23 mouse cellular contexts compared by ENCODE assay signal in the genomic region with DNA sequence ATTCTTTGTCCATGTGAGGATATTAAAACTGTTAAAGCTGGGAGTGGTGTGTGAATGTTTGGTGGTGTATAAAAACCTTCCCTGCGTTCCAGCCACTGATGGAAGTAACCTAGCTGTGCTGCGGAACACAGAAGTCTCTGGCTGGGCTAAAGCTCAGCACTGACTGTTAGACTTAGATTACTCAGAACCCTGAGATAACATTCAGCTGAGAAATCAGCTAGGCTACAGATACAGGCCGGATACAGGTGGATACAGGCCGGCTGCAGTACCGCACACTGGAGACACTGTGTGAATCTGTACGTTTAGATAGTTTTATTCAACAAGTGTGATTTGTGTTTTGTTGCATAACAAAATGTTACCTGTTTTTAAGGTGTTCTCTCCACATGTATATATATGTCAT.
"Had no signal": no experiment of that assay in that cellular context is flagged by ENCODE, and none has a peak within 500 bp of the region (broad histone marks: within the 10 kb centered on the region; RNA-seq: fewer than 3 reads in every experiment).

No protein-coding gene starts in this region.

- H3K9ac ChIP-seq: limb, embryonic 15.5 days; liver, embryonic 12.5 days; liver, embryonic 15.5 days; lung, embryonic 14.5 days; midbrain, embryonic 12.5 days; neural tube, embryonic 13.5 days; neural tube, embryonic 15.5 days had no signal

- H3K27ac ChIP-seq: limb, embryonic 15.5 days; liver, embryonic 12.5 days; liver, embryonic 15.5 days; midbrain, embryonic 10.5 days; midbrain, embryonic 12.5 days; neural tube, embryonic 13.5 days; neural tube, embryonic 15.5 days had no signal

- H3K27me3 ChIP-seq: limb, embryonic 15.5 days; liver, embryonic 12.5 days; liver, embryonic 15.5 days; megakaryocyte, embryonic 14.5 days; midbrain, embryonic 12.5 days; neural tube, embryonic 13.5 days; neural tube, embryonic 15.5 days had no signal

- ATAC-seq: midbrain, embryonic 16.5 days had no signal

- H3K9me3 ChIP-seq: limb, embryonic 15.5 days; liver, embryonic 12.5 days; liver, embryonic 15.5 days; megakaryocyte, embryonic 14.5 days; midbrain, embryonic 10.5 days; midbrain, embryonic 12.5 days; neural tube, embryonic 13.5 days; neural tube, embryonic 15.5 days had no signal

- H3K4me1 ChIP-seq: midbrain, embryonic 10.5 days had no signal

- H3K4me2 ChIP-seq: limb, embryonic 15.5 days; liver, embryonic 12.5 days; liver, embryonic 15.5 days; lung, embryonic 14.5 days; midbrain, embryonic 12.5 days; neural tube, embryonic 13.5 days; neural tube, embryonic 15.5 days had no signal

- H3K4me3 ChIP-seq: limb, embryonic 15.5 days; liver, embryonic 12.5 days; liver, embryonic 15.5 days; megakaryocyte, embryonic 14.5 days; midbrain, embryonic 10.5 days; midbrain, embryonic 12.5 days; myocyte; neural tube, embryonic 13.5 days; neural tube, embryonic 15.5 days had no signal

- DNase-seq: lung, adult 18-20 months; lung, embryonic 14.5 days; lung, postnatal 14 days; lung, postnatal 4 days; midbrain, embryonic 14.5 days; retina, postnatal 1 day; right cerebral cortex, adult 18-20 months; right cerebral cortex, postnatal 25 days; right cerebral cortex, postnatal 4 days; spleen, adult 18-20 months; thymus, adult 18-20 months; thymus, postnatal 14 days; thymus, postnatal 4 days had no signal
